Mouse (Mus musculus): ENCODE results near the gene Psmb8.
A peak's percentile ranks its signal among the peaks of the same experiment; 100 is the strongest.
"Not testable (repeated sequence)": the region's sequence is repeated elsewhere in the genome, so short reads cannot be mapped to it uniquely, and the experiment has no call there.

The Psmb8 gene

DNA sequence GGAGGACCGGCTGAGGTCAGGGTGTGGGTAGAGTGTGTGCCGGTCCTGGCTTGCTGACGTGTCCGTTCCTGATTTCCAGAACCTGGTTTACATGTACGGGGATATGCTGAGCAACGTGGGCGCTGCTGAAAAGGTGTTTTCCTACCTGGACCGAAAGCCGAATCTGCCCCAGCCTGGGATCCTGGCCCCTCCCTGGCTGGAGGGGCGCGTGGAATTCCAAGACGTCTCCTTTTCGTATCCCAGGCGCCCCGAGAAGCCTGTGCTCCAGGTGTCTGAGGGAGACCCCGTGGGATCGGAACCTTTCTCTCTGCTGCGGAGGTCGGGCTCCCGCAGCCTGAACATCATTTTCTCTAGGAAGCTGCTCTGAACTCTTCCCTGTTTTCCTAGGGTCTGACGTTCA lies 16.4 kb downstream of the Psmb8 start:
- no peak for DNase-seq (ENCODE audit: low spot score)

- DNase-seq (ENCODE audit: low spot score) = no peak
Measured at GRCm38 (mm10) chr17:34215176-34215575, 17.7 kb downstream of the Psmb8 start.

- no peak for DNase-seq (ENCODE audit: low spot score)
Measured at GRCm38 (mm10) chr17:34217216-34217928, 19.9 kb downstream of the Psmb8 start.

DNA sequence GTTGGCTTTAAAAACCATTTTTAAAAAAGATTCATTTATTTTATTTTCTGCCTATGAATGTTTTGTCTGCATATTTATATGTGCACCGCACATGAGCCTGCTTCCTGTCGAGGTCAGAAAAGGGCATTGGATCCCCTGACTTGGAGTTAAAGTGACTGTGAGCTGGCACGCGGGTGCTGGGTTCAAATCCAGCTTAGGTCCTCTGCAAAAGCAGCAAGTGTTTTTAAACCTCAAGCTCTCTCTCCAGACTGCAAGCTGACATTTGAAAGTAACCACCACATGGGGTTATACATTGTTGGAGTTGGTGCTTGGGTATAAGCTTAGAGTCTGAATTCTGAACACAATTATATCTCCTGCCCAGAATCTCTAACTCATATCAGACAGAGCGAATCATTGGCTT lies 20.5 kb downstream of the Psmb8 start:
- no peak for DNase-seq (ENCODE audit: low spot score)

GRCm38 (mm10) chr17:34218675-34219074 lies 21.2 kb downstream of the Psmb8 start:
- DNase-seq (ENCODE audit: low spot score) = no peak

GRCm38 (mm10) chr17:34219096-34219495 lies 21.6 kb downstream of the Psmb8 start:
- DNase-seq (ENCODE audit: low spot score) = not testable (repeated sequence)

GRCm38 (mm10) chr17:34219801-34220200 lies 22.3 kb downstream of the Psmb8 start:
- DNase-seq (ENCODE audit: low spot score) = peak; percentile 42

GRCm38 (mm10) chr17:34220401-34220800 lies 22.9 kb downstream of the Psmb8 start:
- not testable (repeated sequence) for DNase-seq (ENCODE audit: low spot score)

- no peak for DNase-seq (ENCODE audit: low spot score)
Measured at GRCm38 (mm10) chr17:34224816-34225215, 27.3 kb downstream of the Psmb8 start.

GRCm38 (mm10) chr17:34225426-34225825 lies 27.9 kb downstream of the Psmb8 start:
- DNase-seq (ENCODE audit: low spot score) = no peak

GRCm38 (mm10) chr17:34225911-34226310 lies 28.4 kb downstream of the Psmb8 start:
- DNase-seq (ENCODE audit: low spot score) = not testable (repeated sequence)

DNA sequence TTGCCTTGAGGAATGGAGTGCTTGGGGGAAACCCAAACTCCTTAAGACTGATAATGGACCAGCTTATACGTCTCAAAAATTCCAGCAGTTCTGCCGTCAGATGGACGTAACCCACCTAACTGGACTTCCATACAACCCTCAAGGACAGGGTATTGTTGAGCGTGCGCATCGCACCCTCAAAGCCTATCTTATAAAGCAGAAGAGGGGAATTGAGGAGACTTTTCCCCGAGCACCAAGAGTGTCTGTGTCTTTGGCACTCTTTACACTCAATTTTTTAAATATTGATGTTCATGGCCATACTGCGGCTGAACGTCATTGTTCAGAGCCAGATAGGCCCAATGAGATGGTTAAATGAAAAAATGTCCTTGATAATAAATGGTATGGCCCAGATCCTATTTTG lies 33.5 kb downstream of the Psmb8 start:
- DNase-seq (ENCODE audit: low spot score) = not testable (repeated sequence)

- DNase-seq (ENCODE audit: low spot score) = not testable (repeated sequence)
Measured at GRCm38 (mm10) chr17:34232021-34232420, 34.5 kb downstream of the Psmb8 start.

DNA sequence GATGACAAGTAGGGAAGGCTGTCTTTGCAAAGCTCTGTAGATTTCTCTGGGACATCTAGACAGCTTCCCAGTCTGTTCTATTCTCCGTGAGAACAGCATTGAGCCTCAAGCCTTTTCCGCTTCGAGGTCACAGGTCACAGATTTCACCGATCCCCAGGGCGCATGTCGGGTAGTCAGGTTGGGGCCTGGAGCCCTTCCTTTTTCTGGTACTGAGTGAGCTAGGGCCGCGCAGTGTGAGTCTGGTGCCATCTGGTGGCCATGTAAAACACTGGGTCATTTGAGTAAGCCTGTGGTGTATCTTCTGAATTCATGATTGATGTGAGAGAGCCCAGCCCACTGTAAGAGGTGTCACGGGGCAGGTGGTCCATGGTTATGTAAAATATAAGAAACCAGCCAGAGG lies 37.4 kb downstream of the Psmb8 start:
- peak; percentile 44 for DNase-seq (ENCODE audit: low spot score)

DNA sequence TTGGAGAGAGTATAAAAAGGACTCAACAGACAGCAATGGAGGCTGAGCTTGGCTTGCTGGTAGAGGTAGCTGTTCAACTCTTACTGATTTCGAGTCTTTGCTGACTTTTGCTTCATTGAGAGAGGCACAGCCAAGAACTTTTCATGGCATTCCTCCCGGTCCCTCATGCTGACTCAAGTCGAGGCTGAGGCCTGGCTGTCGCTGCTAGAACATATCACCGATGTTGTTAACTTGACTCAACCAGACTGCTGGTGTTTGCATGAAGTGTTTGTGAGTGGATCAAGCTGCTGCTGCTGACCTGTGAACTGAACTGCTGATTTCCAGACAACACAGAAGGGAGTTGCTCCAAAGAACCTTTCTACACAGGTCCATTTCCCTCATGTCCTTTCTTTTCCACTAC lies 39.2 kb downstream of the Psmb8 start:
- DNase-seq (ENCODE audit: low spot score) = no peak

DNA sequence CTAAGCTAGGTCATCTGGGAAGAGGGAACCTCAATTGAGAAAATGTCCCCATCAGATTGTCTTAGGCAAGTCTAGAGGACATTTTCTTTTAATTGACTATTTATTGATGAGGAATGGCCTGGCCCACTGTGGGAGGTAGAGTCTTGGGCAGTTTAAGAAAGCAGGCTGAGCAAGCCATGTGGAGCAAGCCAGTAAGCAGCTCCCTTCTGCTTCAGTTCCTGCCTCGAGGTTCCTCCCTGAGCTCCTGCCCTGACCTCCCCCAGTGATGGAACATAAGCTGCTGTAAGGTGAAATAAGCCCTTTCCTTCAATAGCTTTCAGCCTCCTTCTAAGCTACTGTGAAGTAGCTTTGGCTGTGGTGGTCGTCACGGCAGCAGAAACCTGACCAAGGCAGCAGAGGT lies 40.2 kb downstream of the Psmb8 start:
- no peak for DNase-seq (ENCODE audit: low spot score)

- peak; percentile 55 for DNase-seq (ENCODE audit: low spot score)
Measured at GRCm38 (mm10) chr17:34238706-34239105, 41.2 kb downstream of the Psmb8 start, which contains the start of gene H2-Ob. H2-Ob (plus strand) TSS chr17:34238903.

DNA sequence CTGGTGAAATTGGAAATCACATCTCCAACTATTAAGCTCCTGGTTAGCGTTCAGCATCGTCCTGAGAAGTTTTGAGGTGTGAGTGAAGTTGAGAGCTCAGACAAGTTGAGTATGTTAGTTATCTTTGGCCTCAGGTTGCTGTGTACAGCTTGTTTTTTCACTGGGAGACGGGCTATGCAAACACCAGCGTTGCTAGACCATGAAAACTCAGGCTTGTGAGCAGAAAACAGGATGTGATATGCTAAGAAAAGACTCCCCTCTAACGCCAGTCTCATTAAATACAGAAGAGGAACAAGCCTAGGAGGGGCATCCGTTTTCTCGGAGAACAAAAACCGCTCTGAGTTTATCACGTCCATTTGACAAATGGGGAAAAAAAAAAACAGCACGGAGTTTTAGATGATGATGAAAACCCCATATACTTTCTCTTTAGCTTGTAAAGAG lies 42.1 kb downstream of the Psmb8 start:
- no peak for DNase-seq (ENCODE audit: low spot score)

DNA sequence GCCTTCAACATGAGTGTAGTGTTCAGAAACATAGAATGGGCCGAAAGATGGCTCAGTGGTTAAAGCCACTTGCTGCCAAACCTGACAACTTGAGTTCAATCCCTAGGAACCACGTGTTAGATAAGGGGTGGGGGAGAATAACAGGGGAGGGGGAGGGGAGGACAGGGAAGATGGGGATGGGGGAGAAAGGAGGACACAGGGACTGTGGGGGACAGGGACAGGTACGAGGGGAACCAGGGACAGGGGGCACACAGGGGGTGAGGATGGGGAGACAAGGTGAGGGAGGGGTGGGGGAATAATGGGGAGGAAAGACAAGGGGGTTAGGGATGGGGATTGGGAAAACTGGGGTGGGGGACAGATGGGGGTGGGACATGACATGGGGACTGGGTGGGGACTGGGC lies 42.8 kb downstream of the Psmb8 start:
- no peak for DNase-seq (ENCODE audit: low spot score)

DNA sequence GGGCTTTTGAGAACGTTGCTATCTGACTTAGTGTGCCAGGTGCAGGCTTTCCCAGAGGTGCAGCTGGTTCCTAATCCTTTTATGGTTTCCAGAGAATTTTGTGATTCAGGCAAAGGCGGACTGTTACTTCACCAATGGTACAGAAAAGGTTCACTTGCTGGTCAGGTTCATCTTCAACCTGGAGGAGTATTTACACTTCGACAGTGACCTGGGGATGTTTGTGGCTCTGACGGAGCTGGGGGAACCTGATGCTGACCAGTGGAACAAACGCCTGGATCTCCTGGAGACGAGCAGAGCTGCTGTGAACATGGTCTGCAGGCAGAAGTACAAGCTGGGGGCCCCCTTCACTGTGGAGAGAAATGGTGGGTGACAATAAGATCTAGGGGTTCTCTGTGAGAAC lies 43.4 kb downstream of the Psmb8 start:
- no peak for DNase-seq (ENCODE audit: low spot score)

GRCm38 (mm10) chr17:34244656-34245055 lies 47.1 kb downstream of the Psmb8 start:
- DNase-seq (ENCODE audit: low spot score) = no peak

DNA sequence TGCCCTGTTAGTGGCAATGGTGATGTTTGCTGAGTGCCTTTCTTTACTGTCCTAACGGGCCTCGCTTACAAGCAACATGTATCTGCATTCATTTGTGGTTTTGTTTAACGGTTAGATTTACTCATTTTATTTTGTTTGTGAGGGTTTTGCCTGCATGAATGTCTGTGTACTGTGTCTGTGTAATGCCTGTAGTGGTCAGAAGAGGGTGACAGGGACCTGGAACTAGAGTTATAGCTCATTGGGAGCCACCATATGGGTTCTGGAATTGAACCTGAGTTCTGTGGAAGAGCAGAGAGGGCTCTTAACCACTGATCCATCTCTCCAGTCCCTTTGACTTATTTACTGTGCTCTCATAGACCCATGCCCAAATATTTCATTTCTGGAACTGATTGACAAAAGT lies 49.5 kb downstream of the Psmb8 start:
- no peak for DNase-seq (ENCODE audit: low spot score)

DNA sequence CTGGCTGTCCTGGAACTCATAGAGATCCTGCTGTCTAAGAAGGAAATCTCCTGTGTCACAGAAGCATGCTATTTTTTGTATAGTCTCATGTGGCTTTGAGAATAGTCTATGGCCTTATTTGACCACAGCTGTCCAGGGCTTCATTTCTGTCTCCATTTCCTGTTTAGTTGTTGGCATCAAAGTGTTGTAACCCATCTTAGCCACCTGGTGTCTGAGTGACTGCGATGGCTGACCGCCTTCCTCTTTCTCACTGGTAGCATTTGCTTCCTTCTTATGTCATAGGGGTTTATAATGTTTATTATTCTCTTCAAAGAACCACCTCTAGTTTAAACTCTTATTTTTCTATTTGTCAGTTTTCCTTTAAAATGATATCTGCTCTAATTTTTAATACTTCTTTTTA lies 51.2 kb downstream of the Psmb8 start:
- no peak for DNase-seq (ENCODE audit: low spot score)

- no peak for DNase-seq (ENCODE audit: low spot score)
Measured at GRCm38 (mm10) chr17:34249361-34249760, 51.8 kb downstream of the Psmb8 start.
